Mouse (Mus musculus) right cerebral cortex, postnatal 4 days (tissue): ENCODE measurements around the gene Gpr146.

Source experiments
- DNase-seq: peaks from one replicate; pipeline ENCODE4 v3.0.0-alpha.2; 2022

Gene Gpr146

DNA sequence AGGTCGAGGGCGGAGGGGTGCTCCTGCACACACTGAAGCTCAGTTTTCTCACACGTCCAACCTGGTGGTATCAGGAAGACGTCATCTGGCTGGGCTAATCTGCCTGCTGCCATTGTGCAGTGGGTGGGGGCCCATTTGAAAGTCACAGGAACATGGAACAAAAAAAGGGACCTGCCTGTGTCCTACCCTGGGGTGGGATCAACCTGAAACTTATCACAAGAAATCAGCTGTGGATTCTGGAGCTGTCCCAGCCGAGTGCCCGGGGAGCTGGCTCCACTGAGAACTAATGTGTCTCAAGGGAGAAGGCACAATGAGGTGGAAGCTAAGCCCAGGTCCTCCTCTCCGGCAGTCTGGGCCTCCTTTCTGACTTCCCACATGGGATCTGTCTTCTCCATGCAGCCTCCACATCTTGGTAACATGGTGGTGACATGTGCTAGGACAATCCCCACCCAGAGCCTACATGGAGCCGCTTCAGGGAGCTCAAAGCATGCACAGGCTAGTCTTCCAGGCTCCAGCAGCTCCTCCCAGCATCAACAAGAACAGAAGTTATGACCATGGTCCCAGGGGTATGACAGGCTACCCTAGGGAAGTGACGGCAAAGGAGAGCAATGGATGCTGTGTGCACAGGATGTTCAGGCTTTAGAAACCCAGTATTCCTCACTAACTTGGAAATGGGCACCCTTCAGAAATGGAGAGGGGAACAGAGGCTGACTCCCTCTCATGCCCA lies 56.5 kb downstream of the Gpr146 start:
- no peak for DNase-seq

DNA sequence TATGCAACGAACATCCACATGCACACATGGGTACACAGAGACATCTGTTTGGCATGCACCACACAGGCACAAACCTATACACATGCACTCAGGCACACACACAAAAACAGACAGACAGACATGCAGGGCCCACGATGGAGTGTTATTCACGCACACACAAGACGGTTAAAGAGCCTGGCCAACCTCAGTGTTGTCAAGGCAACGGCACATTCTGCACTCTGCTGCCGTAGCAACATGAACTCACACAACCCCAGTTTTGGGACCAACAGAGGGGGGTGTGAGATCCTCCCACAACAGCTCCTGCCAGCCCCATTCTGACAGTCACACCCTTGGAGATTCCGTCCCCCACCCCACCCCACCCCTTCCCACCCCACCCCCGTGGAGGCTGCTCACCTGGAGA lies 57.4 kb downstream of the Gpr146 start:
- peak; percentile 55 for DNase-seq

GRCm38 (mm10) chr5:139437769-139438168 lies 60.3 kb downstream of the Gpr146 start:
- no peak for DNase-seq

DNA sequence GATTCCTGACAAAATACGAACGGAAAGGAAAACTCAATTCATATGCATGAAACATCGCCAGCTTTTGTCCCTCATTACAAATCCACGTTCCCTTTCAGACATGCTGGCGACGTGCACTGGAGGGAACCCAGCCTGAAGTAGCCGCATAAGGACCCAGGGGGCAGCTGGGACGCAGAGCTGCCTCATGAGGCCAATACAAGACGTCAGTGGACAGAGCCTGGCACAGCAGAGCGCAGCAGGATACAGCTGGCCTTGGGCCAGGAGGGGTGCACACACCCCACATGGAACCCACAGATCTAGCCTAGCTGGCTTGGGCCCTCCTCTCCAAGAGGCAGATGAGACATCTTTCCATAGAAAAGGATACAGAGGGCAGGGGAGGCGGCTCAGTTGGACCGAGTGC lies 60.9 kb downstream of the Gpr146 start:
- DNase-seq, result no peak

- DNase-seq, result no peak
Observed at GRCm38 (mm10) chr5:139440451-139440850, 63.0 kb downstream of the Gpr146 start.

DNA sequence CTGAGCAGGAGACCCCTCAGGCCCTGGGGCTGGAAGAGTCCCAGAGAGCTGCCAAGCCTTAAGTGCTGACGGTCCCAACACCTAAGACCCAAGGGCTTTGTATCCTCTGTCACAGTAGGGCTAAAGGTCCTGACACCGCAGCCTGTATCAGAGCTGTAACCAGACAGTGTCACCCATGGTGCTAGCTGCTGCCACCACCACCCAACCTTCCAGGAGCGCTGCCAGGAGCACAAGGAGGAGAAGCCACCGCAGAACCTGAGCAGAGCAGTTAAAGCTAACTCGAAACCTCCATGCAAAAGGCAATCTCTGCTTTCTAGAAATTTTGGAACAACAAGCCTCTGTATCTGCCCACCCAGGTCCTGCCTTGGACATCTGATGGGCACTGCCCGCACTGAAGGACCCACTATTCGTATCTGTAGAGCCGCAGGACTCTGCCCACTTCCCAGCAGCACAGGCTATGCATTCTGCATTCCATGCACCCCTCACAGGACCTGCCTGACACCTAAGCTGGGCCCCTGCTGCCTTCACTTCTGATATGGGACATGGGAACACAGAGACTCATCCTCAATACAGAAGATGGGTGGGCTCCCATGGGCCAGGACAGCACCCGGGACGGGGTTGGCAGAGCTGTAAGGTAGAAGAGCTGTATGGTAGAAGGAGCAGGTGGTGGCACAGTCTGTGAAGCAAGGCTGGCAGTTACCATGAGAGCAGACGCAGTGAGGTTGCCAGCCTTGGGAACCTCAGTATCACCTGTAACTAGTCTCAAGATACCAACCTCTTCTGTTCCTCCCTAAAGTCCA lies 63.6 kb downstream of the Gpr146 start:
- no peak for DNase-seq

- DNase-seq, result no peak
Observed at GRCm38 (mm10) chr5:139441726-139442018, 64.2 kb downstream of the Gpr146 start.

DNA sequence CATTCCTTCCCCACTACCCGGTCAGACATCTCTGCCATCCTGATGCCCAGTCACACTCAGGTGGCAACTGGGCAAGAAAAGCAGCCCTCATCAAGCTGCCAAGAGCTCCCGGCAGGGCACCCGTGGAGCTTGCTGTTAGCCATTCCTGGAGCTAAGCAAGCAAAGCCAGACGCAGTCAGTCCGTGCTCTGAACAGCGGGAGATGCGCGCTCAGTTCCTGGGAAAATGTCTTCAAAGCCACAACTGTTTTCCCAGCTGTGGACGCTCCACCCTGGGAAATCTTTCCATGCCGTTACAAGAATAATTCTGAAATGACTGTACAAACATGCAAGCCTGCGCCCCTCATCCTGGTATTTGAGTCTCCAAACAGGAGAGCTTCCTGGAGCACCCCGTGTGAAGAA lies 64.9 kb downstream of the Gpr146 start:
- no peak for DNase-seq

- no peak for DNase-seq
Observed at GRCm38 (mm10) chr5:139442962-139443361, 65.5 kb downstream of the Gpr146 start.

DNA sequence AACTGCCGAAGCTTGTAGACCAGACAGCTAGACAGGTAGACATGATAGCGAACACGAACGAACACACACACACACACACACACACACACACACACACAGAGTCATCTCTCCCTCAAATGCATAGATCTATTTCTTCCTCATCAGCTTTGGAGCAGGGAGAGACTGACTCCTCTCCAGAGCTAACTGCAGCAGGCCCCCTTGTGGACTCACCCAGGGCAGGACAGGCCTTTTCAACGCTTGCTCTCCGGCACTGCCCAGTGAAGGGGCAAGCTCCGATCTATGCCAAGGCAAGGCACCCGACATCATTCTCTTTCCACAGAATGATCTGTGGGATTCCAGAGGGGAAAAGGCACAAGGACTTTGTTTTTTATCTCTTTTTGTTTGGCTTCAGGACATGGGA lies 67.8 kb downstream of the Gpr146 start:
- no peak for DNase-seq
